In the genomic region with DNA sequence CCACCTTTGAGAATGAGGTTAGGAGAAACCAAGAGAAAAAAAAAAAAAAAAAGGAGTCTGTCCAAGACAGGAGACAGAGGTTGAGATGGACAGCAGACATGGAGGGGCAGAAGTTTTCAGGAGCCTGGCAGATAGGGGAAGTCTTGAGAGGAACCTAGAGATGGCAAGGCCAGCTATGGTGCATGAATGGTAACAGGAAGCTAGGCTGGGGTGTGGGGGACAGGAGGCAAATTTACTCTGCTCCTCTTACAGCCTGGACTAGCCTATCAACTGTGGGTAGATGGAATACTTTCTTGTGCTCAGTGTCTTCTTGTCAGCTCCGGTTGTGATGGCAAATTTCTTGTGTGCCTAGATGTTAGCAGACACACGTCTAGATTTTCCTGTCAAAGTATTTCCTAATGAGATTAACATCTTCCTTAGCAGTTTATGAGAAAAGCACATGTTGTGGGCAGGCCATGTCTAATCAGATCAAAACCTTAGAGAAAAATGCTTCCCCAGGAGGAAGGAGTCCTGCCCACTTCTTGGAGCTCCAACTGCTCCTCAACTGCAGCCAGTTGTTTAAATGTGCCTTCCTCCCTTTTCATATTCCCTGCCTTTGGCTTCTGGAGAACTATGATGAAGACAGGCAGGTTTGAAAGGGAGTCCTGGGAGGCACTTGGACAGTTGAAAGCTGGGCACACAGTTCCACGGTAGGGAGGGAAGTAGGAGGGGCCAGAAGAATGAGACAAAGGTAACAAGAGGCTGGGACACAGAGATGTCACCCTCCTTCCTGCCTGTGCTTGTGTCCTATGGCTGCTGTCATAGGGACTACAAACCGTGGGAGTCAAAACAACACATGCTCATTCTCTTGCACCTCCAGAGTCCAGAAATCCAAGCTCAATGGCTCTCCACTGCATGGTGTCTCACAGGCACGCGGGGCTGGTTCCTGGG, we compare ENCODE assay signal across 14 mouse cellular contexts. TPM values are rescaled to one million over a fixed set of nuclear protein-coding genes. Genes with fewer than 3 reads are reported as not detected.
A peak's percentile ranks its signal among the peaks of the same experiment; 100 is the strongest.
DNase-seq lines count a peak whose midpoint lies in the region; ATAC-seq and TF ChIP-seq lines count a peak whose summit lies in the region.
"Had no signal": no experiment of that assay in that cellular context is flagged by ENCODE, and none has a peak within 500 bp of the region (broad histone marks: within the 10 kb centered on the region; RNA-seq: fewer than 3 reads in every experiment).

No protein-coding gene starts in this region.

- H3K9me3 ChIP-seq in lung, postnatal 0 days (ENCODE audit: low read length) = no peaks in the 10 kb centered on the region
- no peaks in the 10 kb centered on the region for H3K9me3 ChIP-seq in liver, embryonic 12.5 days (replicated peaks)
- no peaks in the 10 kb centered on the region for H3K9me3 ChIP-seq in stomach, embryonic 15.5 days
- H3K9me3 ChIP-seq in forebrain, postnatal 0 days (ENCODE audit: low read length) = no peaks in the 10 kb centered on the region
- H3K9me3 ChIP-seq: hindbrain, embryonic 12.5 days had no signal

- WGBS in lung, postnatal 0 days = 65% methylated on average over 6 of the region's 6 CpGs
- WGBS in liver, embryonic 12.5 days (ENCODE audit: insufficient replicate concordance) = 47% methylated on average over 6 of the region's 6 CpGs
- WGBS in stomach, embryonic 15.5 days = 66% methylated on average over 6 of the region's 6 CpGs
- WGBS in forebrain, postnatal 0 days = 74% methylated on average over 6 of the region's 6 CpGs

- ATAC-seq in lung, postnatal 0 days = no peak
- ATAC-seq in liver, embryonic 12.5 days = no peak
- no peak for ATAC-seq in stomach, embryonic 15.5 days (ENCODE audit: insufficient read depth, low FRiP score, low read depth)
- no peak for ATAC-seq in forebrain, postnatal 0 days

- peak overlapping the region; percentile 75 for H3K27ac ChIP-seq in gastrocnemius, adult 2 months
- H3K27ac ChIP-seq in lung, postnatal 0 days (ENCODE audit: low read length) = 0 out of 2 replicates have a peak overlapping the region, but pooled peaks have one; percentile 20
- H3K27ac ChIP-seq in liver, embryonic 12.5 days = peak overlapping the region; percentile 88
- H3K27ac ChIP-seq in stomach, embryonic 15.5 days = peak overlapping the region; percentile 54; the same call in 1 of the 2 replicates
- no peak overlapping the region for H3K27ac ChIP-seq in forebrain, postnatal 0 days (ENCODE audit: low read depth, low read length)
- H3K27ac ChIP-seq: hindbrain, embryonic 12.5 days had no signal

- intact Hi-C loops in gastrocnemius, adult 2 months (cut with DNase I) = no loop called here
- intact Hi-C loops in gastrocnemius, postnatal 14 days (cut with DNase I; ENCODE audit: low total_unique reads) = loop anchor here (5.0 kb wide), 1 partner anchor 33 kb away; no protein-coding TSS in a partner anchor

- H3K4me1 ChIP-seq in lung, postnatal 0 days (ENCODE audit: insufficient read depth, low read depth, low read length) = peaks cover 5% of the 10 kb centered on the region; the same call in 1 of the 2 replicates
- H3K4me1 ChIP-seq in liver, embryonic 12.5 days = peaks cover 84% of the 10 kb centered on the region
- H3K4me1 ChIP-seq in stomach, embryonic 15.5 days = peaks cover 5% of the 10 kb centered on the region; the same call in 1 of the 2 replicates
- no peaks in the 10 kb centered on the region for H3K4me1 ChIP-seq in forebrain, postnatal 0 days (ENCODE audit: insufficient read depth)
- H3K4me1 ChIP-seq: hindbrain, embryonic 12.5 days had no signal

- DNase-seq in gastrocnemius, adult 2 months = peak; percentile 17
- DNase-seq in gastrocnemius, postnatal 14 days = no peak
- no peak for DNase-seq in lung, postnatal 0 days (ENCODE audit: low spot score)
- no peak for DNase-seq in lung, postnatal 25 days (ENCODE audit: low spot score)
- no peak for DNase-seq in forebrain, postnatal 0 days
- no peak for DNase-seq in urinary bladder, adult 2 months (ENCODE audit: low spot score)
- DNase-seq: kidney, postnatal 14 days; right cerebral cortex, postnatal 4 days had no signal

- no peaks in the 10 kb centered on the region for H3K36me3 ChIP-seq in lung, postnatal 0 days (ENCODE audit: insufficient read depth, low read length)
- H3K36me3 ChIP-seq in liver, embryonic 12.5 days = no peaks in the 10 kb centered on the region
- no peaks in the 10 kb centered on the region for H3K36me3 ChIP-seq in stomach, embryonic 15.5 days
- no peaks in the 10 kb centered on the region for H3K36me3 ChIP-seq in forebrain, postnatal 0 days (ENCODE audit: insufficient read depth)
- H3K36me3 ChIP-seq: hindbrain, embryonic 12.5 days had no signal

- no peak for TF ChIP-seq EP300 in lung, postnatal 0 days (IDR thresholded peaks at IDR 0.05)

- no peak for TF ChIP-seq CTCF in gastrocnemius, adult 2 months (IDR thresholded peaks at IDR 0.05)
- TF ChIP-seq CTCF in lung, postnatal 0 days (IDR thresholded peaks at IDR 0.05) = no peak
- no peak for TF ChIP-seq CTCF in forebrain, postnatal 0 days (IDR thresholded peaks at IDR 0.05; ENCODE audit: low read depth)

- H3K4me3 ChIP-seq in gastrocnemius, adult 2 months = no peak overlapping the region
- H3K4me3 ChIP-seq in lung, postnatal 0 days (ENCODE audit: low read depth, low read length) = no peak overlapping the region
- H3K4me3 ChIP-seq in liver, embryonic 12.5 days = no peak overlapping the region
- H3K4me3 ChIP-seq in stomach, embryonic 15.5 days (replicated peaks) = no peak overlapping the region
- H3K4me3 ChIP-seq in forebrain, postnatal 0 days (ENCODE audit: low read depth, low read length) = no peak overlapping the region
- H3K4me3 ChIP-seq: hindbrain, embryonic 12.5 days had no signal

- no peaks in the 10 kb centered on the region for H3K27me3 ChIP-seq in lung, postnatal 0 days (replicated peaks; ENCODE audit: insufficient read depth, low read length)
- no peaks in the 10 kb centered on the region for H3K27me3 ChIP-seq in liver, embryonic 12.5 days (replicated peaks)
- H3K27me3 ChIP-seq in stomach, embryonic 15.5 days (replicated peaks) = no peaks in the 10 kb centered on the region
- H3K27me3 ChIP-seq in forebrain, postnatal 0 days (ENCODE audit: insufficient read depth, low read length) = no peaks in the 10 kb centered on the region

- no peak overlapping the region for H3K9ac ChIP-seq in lung, postnatal 0 days (replicated peaks; ENCODE audit: low read depth)
- H3K9ac ChIP-seq in liver, embryonic 12.5 days = no peak overlapping the region
- H3K9ac ChIP-seq in stomach, embryonic 15.5 days = no peak overlapping the region
- no peak overlapping the region for H3K9ac ChIP-seq in forebrain, postnatal 0 days
- H3K9ac ChIP-seq: hindbrain, embryonic 12.5 days had no signal

- H3K4me2 ChIP-seq in lung, postnatal 0 days (replicated peaks; ENCODE audit: low read depth, low read length) = no peak overlapping the region
- no peak overlapping the region for H3K4me2 ChIP-seq in liver, embryonic 12.5 days
- H3K4me2 ChIP-seq in stomach, embryonic 15.5 days = no peak overlapping the region
- no peak overlapping the region for H3K4me2 ChIP-seq in forebrain, postnatal 0 days (ENCODE audit: low read depth)
- H3K4me2 ChIP-seq: hindbrain, embryonic 12.5 days had no signal

RNA-seq across cellular contexts. Expression of a gene that starts 6.7 kb away (rescaled TPM):
- 100 to 1,000 TPM; 411 to 467 TPM for total RNA-seq in gastrocnemius, adult 2 months (2021)
- 100 to 1,000 TPM; 268 to 284 TPM for total RNA-seq in gastrocnemius, postnatal 14 days (2021)
- polyA plus RNA-seq in lung, postnatal 0 days (2015; fragmentation: Nextera tagmentation; extraction: Ambion mirVana) = 469 and 481 TPM in 2 replicates
- 289 and 295 TPM in 2 replicates for polyA plus RNA-seq in liver, embryonic 12.5 days (2016; fragmentation: Nextera tagmentation; extraction: Ambion mirVana)
- 308 and 323 TPM in 2 replicates for polyA plus RNA-seq in stomach, embryonic 15.5 days (2015; fragmentation: Nextera tagmentation; extraction: Ambion mirVana)
- 243 and 366 TPM in 2 replicates for total RNA-seq in forebrain, postnatal 0 days (2014; rRNA removed)
- polyA plus RNA-seq in forebrain, postnatal 0 days (2015; fragmentation: Nextera tagmentation; extraction: Ambion mirVana) = 313 and 338 TPM in 2 replicates
- 836 and 938 TPM in 2 replicates for polyA plus RNA-seq in urinary bladder, adult 2 months (2012; rRNA removed)

RNA-seq across cellular contexts. Expression of a gene that starts 12.1 kb away (rescaled TPM):
- 1 to 10 TPM; 1.5 to 1.8 TPM for total RNA-seq in gastrocnemius, adult 2 months (2021)
- total RNA-seq in gastrocnemius, postnatal 14 days (2021) = 1 to 10 TPM; 1.0 to 4.1 TPM
- 0.80 TPM in 1 of 2 replicates, not detected in the other for polyA plus RNA-seq in lung, postnatal 0 days (2015; fragmentation: Nextera tagmentation; extraction: Ambion mirVana)
- 1.4 TPM in 1 of 2 replicates, not detected in the other for polyA plus RNA-seq in liver, embryonic 12.5 days (2016; fragmentation: Nextera tagmentation; extraction: Ambion mirVana)
- 0.58 TPM in 1 of 2 replicates, not detected in the other for polyA plus RNA-seq in stomach, embryonic 15.5 days (2015; fragmentation: Nextera tagmentation; extraction: Ambion mirVana)
- total RNA-seq in forebrain, postnatal 0 days (2014; rRNA removed) = 21.2 and 45.2 TPM in 2 replicates
- 0.60 TPM in 1 of 2 replicates, not detected in the other for polyA plus RNA-seq in forebrain, postnatal 0 days (2015; fragmentation: Nextera tagmentation; extraction: Ambion mirVana)
- polyA plus RNA-seq in urinary bladder, adult 2 months (2012; rRNA removed) = 2.0 and 2.2 TPM in 2 replicates
- polyA plus RNA-seq: forebrain, embryonic 11.5 days; hindbrain, embryonic 12.5 days had no signal

RNA-seq across cellular contexts. Expression of a gene that starts 21.0 kb away (rescaled TPM):
- total RNA-seq in gastrocnemius, adult 2 months (2021) = 1 to 10 TPM; 3.0 to 4.1 TPM
- total RNA-seq in gastrocnemius, postnatal 14 days (2021) = 1 to 10 TPM; 6.7 to 8.4 TPM
- 15.0 and 15.5 TPM in 2 replicates for polyA plus RNA-seq in lung, postnatal 0 days (2015; fragmentation: Nextera tagmentation; extraction: Ambion mirVana)
- polyA plus RNA-seq in liver, embryonic 12.5 days (2016; fragmentation: Nextera tagmentation; extraction: Ambion mirVana) = 1.5 and 2.5 TPM in 2 replicates
- 1.7 and 2.8 TPM in 2 replicates for polyA plus RNA-seq in stomach, embryonic 15.5 days (2015; fragmentation: Nextera tagmentation; extraction: Ambion mirVana)
- total RNA-seq in forebrain, postnatal 0 days (2014; rRNA removed) = 5.6 and 6.6 TPM in 2 replicates
- polyA plus RNA-seq in forebrain, postnatal 0 days (2015; fragmentation: Nextera tagmentation; extraction: Ambion mirVana) = 10.2 and 13.0 TPM in 2 replicates
- polyA plus RNA-seq in urinary bladder, adult 2 months (2012; rRNA removed) = 35.2 and 36.2 TPM in 2 replicates

RNA-seq across cellular contexts. Expression of a gene that starts 40.1 kb away (rescaled TPM):
- total RNA-seq in gastrocnemius, adult 2 months (2021) = not detected
- not detected for total RNA-seq in gastrocnemius, postnatal 14 days (2021)
- polyA plus RNA-seq in lung, postnatal 0 days (2015; fragmentation: Nextera tagmentation; extraction: Ambion mirVana) = 0.47 and 1.1 TPM in 2 replicates
- not detected in 2 replicates for polyA plus RNA-seq in liver, embryonic 12.5 days (2016; fragmentation: Nextera tagmentation; extraction: Ambion mirVana)
- 13.2 and 19.6 TPM in 2 replicates for polyA plus RNA-seq in stomach, embryonic 15.5 days (2015; fragmentation: Nextera tagmentation; extraction: Ambion mirVana)
- total RNA-seq in forebrain, postnatal 0 days (2014; rRNA removed) = not detected in 2 replicates
- polyA plus RNA-seq in forebrain, postnatal 0 days (2015; fragmentation: Nextera tagmentation; extraction: Ambion mirVana) = not detected in 2 replicates
- 316 and 420 TPM in 2 replicates for polyA plus RNA-seq in urinary bladder, adult 2 months (2012; rRNA removed)
- total RNA-seq: gastrocnemius, adult 8-10 months; left cerebral cortex, adult 8-10 months had no signal
- polyA plus RNA-seq: forebrain, embryonic 11.5 days had no signal

RNA-seq across cellular contexts. Expression of a gene that starts 47.1 kb away (rescaled TPM):
- over 10,000 TPM; 15,929 to 19,962 TPM for total RNA-seq in gastrocnemius, adult 2 months (2021)
- total RNA-seq in gastrocnemius, postnatal 14 days (2021) = over 10,000 TPM; 14,029 to 14,677 TPM
- polyA plus RNA-seq in lung, postnatal 0 days (2015; fragmentation: Nextera tagmentation; extraction: Ambion mirVana) = 1.9 and 2.1 TPM in 2 replicates
- 1.8 and 2.4 TPM in 2 replicates for polyA plus RNA-seq in liver, embryonic 12.5 days (2016; fragmentation: Nextera tagmentation; extraction: Ambion mirVana)
- polyA plus RNA-seq in stomach, embryonic 15.5 days (2015; fragmentation: Nextera tagmentation; extraction: Ambion mirVana) = 10.4 and 13.3 TPM in 2 replicates
- 0.33 and 2.8 TPM in 2 replicates for total RNA-seq in forebrain, postnatal 0 days (2014; rRNA removed)
- 0.21 and 1.5 TPM in 2 replicates for polyA plus RNA-seq in forebrain, postnatal 0 days (2015; fragmentation: Nextera tagmentation; extraction: Ambion mirVana)
- 39.4 and 48.2 TPM in 2 replicates for polyA plus RNA-seq in urinary bladder, adult 2 months (2012; rRNA removed)
